Mouse (Mus musculus) cerebellum, adult 2 months (tissue): ENCODE data around the gene Fgf8.

Experiments
- CTCF ChIP-seq: fragments of 200-500 bp; IDR thresholded peaks from 2 replicates; pipeline ENCODE4 v1.5.1; 2011; ENCODE audit warnings: low read depth, mild to moderate bottlenecking, control low read depth, low read length, moderate library complexity, borderline replicate concordance; ENCODE audit not compliant: insufficient read depth
- POLR2A ChIP-seq: fragments of 200-500 bp; IDR thresholded peaks from 2 replicates; pipeline ENCODE4 v1.6.1; 2011; ENCODE audit warnings: low read length, control low read depth, borderline replicate concordance; ENCODE audit not compliant: insufficient read depth

GRCm38 (mm10) chr19:45749243-45750043 is 6.7 kb upstream of the Fgf8 start, which contains the start of gene Npm3:
- no peak for TF ChIP-seq CTCF
- TF ChIP-seq POLR2A: no peak
